Mouse (Mus musculus): ENCODE data around the gene Tmem132e.

Gene Tmem132e

DNA sequence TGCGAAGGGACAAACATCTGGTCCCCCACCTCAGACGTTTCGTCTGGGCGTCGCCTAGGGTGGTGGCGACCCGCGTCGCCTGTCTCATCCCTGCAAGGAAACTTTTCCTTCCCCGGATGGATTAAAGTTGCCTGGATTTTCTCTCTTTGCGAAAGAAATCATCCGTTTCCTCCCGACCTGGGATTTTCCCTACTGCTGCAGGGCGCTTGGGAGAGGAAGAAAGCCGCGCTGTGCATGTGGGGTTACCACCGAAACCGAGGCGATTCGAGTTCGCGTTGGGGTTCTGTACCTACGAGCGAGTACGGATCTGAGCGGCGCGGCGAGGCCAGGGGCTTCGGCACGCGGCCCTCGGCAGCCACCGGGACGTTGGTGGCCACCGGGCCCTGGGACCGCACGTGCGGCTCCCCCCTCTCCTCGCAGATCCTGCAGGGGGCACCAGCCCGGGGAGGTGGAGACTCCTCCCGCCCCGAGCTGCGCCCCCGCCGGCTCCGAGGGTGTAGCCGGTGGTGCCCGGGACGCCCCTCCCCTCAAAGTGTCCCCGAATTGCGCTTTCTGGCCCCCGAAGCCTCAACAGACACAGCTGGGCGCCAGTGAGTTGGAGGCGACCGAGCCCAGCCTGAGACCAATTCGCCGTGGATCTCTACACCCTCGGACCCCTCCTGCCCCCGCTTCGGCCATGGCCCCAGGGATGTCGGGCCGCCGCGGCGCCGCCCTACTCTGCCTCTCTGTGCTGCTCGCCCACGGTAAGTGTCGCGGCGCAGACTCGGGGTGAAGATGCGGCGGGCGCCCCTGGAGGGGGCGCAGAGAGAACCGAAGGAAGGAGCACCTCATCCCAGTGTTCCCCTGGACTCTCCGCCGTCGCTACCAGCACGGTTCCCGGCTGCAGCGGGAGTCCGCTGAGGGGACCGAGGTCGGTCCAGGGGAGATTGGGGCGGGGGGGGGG, at the start of gene Tmem132e:
Tmem132e (plus strand) TSS at position 530 of the 943 bp plus-strand sequence.
- DNase-seq, result no peak

DNA sequence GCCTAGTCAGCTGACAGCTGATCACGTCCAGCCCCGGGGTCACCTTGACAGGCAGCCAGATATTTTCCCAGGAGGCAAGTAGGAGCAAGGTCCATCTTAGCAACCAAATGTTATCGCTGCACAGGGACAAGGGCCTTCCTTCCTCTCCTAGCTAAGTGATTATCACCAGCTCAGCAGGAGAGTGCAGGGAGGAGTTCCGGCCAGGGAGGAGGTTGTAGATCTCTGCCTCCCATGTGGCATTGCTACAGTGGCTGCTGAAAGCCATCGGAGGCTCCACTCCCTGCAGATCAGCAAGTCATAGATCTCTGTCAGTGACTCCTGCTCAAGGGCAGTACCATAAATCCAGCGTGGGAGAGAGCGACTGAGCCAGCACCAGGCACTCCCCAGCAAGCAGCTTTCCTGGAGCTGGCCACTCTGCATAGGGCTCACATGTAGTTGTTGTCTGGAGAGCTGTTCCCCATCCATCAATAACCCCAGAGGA, 48.7 kb upstream of the Tmem132e start:
- peak; percentile 37 for DNase-seq

DNA sequence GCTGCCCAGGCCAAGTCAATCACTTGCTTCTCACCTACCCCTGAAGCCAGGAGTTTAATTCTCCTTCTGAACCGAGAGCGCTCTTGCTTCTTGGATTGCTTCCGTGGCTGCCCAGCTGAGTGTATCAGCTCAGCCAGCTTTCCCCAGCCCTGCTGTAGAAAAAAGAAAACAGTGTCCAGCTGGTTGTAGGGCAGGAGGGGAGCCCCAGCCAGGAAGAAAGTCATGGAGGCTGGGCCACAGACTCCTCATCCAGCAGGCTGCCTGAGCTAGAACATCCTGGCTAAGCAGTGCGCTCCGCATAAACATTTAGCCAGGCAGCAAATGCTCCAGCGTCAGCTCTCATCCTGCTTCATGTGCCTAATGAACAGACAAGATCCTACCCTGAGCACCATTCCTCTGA, 48.3 kb upstream of the Tmem132e start:
- no peak for DNase-seq

DNA sequence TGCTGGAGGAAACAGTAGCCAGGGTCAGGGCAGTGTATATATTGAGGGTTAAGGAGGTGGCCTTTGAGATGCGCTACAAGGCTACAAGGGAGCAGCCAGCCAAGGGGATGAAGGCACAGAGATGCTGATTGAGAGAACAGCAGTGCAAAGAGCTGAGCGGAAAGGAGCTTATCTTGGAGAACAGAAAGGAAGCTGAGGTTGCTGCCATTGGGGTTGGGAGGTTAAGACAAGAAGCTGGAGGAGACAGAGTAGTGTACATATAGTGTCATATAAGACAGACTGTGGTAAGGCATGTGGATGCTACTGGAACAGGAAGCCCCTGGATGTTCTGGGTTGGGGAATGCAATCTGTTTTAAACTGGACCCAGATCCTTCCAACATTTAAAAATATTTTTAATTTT, 47.8 kb upstream of the Tmem132e start:
- DNase-seq, result no peak

DNA sequence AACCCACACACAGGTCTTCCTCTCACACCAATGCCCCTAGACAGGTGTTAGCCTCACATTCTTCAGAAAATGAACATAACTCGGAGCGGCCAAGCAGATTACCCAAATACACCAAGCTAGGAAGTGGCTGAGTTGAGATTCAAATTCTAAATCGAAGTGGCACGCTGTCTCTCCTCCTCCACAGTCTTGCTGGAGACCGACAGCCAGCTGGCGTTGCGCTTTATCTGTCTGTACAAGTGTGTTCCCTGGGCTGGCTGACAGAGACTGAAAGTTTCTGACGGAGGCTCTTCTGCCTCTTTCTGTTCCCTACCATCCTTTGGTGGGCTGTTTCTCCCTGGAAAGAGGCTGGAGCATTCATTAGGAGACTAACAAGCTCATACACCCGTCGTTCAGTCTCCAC, 37.7 kb upstream of the Tmem132e start:
- no peak for DNase-seq

DNA sequence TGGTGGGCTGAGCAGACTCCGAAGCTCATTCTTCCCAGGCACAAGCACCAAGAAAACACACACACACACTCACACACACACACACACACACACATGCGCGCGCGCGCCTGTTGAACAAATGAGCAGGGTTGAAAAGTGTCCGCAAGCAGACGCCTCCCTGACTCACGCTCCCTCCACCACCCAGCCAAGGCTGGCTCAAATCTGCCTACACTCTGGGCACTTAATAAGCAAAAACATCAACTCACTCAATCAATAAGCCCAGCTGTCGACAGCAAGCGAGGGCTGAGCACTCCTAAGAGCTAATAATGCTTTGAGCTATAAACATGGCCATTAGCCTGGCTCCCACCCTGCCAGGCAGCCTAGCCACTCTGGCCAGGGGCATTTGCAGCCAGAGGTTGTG, 18.5 kb upstream of the Tmem132e start:
- DNase-seq, result no peak

DNA sequence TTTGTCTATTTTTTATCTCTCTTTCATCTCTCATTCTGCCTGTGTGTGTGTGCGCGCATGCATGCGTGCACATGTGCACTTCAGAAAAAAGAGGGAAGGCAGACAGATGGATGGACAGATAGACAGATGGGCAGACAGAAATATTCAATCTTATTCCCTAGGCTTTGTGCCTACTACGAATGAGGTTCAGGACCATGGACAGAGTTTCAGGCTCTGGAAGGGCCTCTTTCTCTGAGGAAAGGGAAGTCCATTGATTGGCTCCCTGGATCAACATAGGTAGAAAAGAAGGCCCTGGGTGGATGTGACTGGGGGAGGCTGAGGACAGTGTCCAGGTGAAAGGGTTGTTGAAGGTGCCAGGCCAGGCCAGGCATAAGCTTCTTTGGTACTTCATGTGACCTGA, 17.1 kb upstream of the Tmem132e start:
- DNase-seq, result peak; percentile 9

DNA sequence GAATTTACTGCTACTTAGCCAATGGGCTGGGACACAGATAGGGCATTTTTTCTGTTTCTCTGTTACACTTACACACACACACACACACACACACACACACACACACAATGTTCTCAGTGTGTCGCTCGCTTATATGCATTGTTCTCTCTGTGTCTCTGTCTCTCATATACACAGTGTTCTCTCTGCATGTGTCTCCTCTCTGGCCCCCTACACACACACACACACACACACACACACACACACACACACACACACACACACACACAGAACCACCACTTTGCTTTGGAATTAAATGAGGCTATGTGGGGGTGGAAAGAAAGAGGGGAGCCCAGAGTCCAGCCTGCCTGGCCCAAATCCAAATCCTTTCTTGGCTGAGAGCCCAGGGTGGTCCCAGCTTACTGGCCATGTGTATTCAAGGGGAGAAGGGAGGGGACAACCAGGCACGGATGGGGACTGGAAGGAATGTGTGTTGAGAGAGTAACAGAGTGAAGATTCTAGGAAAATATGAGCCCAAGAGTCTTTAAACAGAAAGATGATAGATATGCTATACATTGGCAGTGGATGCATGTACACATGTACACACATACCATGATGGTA, 8.0 kb upstream of the Tmem132e start:
- peak; percentile 53 for DNase-seq

DNA sequence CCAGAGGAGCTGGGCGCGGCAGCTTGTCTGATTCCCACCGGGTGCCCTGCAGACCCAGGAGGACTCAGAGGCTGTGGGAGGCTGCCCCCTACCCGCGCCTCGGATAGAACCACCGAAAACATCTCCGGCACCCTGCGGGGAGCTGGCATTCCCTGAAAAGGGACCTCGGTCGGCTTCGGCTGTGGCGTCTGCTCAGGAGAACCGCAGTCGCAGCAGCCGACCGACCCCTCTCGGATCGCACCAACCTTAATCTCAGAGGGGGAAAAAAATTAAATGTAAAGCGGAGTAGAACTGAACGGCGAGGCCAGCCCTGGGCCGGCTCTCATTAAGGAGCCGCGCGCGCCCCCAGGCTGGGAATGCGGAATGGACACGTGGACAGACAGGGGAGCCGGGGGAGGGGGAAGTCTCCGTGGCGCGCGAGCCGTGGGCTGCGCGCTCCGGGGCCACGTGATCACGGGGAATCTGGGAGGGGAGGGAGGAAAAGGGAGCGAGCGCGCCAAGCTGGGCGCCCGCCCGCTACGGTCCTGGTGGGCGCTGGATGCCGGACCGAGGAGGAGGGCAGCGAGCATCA, 1.6 kb upstream of the Tmem132e start:
- peak; percentile 42 for DNase-seq

DNA sequence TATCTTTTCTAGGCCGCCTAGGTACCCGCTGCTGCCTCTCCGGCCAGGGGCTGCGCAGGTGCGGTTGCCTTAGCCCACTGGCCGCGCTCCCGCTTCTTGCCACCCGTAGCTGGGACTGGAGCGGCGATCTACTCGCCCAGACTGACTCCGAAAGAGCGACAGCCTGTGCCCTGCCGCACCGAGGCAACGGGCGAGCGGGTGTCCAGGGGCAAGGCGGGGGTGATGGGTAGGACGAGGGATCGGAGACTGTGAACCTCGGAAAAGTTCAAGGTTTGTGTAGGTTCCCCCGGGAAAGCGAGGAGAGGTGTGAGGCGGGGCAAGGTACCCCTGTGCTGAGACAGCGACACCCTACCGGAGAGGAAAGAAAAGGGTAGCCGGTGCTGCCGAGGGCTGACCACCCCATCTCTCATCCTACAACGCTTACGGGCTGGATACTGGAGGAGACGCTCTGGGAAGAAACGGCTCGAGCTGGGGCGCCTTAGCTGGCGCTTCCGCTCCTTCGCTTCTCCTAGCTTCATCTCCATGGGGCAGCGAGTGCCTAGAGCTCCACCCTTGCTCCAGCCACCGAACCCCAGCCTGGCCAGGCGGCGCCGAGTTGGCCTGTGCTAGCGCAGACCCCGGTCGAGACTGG, 874 bp upstream of the Tmem132e start:
- DNase-seq, result no peak

DNA sequence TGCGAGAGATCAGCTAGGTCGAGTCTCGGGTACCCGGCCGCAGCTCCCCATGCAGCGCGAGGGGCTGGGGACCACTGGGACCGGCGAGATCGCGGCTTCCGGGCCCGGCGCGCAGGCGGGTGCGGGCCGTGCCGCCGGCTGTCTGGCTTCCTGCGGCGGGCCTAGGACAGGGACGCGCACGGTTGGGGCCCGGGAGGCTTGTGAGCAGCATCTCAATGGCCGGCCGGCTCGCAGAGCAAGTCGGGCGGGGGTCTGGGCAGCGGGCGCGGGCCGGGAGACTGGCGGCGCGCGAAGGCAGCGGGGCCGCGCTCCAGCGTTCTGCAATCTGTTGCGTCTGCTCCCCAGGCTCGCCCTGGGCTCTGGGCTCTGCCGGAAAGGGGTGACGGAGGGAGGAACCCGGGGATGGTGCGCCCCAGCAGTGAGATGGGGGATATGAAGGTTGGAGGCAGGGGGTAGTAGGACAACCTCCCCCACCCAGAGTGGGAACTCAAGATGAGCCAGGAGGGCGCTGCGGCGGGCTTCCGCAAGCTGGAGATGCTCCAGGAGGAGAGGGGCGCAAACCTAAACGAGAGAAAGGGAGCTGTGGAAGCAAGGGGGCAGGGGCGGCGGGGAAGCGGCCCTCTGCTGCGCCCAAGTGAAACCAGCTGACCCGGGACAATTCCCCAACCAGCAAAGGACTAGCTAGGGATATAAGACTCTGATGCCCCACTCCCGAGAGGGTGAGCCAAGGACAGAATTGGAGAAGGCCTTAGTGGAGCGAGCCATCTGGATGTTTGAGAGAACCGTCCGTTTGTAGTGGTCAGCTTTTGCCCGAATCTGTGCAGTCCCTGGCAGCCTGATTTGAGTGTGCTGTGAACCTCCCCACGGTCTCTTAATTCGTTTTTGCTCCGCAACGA, 944 bp downstream of the Tmem132e start:
- no peak for DNase-seq

DNA sequence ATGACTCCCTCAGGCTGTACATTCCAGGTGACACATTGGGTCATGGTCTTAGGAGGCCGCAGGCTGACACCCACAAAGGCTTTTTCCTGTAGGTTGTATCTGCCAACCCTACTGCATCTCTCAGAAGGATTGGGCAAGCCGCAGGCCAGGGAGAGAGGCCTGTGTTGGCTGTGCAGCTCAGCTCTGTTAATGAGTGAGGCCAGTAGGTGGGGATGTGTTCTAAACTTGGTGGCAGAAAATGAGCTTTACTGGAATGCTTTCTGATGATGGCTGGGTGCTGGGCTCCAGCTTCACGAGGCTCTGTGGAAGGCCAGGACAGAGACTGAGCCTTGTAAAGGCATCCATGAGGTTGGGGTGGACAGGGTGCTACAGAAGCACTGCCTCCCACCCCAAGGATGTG, 3.6 kb downstream of the Tmem132e start:
- no peak for DNase-seq

DNA sequence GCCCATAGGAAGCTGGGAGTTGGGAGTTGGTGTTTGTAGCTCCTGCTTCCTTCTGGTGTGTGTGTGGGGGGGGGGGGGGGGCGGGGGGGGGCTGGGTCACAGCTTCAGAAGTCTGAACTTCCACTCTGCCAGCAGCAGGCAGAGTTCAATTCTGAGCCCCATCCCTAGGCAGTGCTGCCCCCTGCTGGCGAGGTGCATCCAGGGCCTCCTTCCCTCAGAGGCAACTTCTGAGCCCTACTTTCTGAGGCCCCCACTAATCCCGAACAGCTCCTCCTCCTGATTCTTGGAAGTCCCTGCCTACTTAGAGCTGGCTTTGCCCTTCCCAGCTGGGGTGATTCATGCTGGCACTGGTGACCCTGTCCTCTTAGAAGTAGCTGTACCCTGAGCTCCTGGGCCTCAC, 10.9 kb downstream of the Tmem132e start:
- DNase-seq, result peak; percentile 32

DNA sequence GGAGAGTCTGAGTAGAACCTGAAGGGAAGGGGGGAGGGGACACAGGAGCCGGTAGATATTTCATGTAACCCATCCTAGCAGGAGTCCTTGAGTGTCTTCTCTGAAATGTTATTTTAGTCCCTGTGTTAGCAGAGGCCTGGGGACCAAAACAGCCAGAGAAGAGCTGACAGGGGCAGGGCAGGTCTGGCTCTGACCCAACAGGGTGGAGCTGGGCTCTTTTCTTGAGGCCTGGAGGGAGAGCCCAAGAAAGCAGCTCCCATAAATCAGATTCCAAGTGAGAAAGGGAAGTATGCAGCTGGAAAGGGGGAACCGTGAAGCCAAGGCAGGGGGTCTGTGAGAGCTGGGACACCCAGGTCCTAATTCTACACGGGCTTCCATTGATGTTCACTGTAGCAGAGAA, 16.9 kb downstream of the Tmem132e start:
- DNase-seq, result no peak

DNA sequence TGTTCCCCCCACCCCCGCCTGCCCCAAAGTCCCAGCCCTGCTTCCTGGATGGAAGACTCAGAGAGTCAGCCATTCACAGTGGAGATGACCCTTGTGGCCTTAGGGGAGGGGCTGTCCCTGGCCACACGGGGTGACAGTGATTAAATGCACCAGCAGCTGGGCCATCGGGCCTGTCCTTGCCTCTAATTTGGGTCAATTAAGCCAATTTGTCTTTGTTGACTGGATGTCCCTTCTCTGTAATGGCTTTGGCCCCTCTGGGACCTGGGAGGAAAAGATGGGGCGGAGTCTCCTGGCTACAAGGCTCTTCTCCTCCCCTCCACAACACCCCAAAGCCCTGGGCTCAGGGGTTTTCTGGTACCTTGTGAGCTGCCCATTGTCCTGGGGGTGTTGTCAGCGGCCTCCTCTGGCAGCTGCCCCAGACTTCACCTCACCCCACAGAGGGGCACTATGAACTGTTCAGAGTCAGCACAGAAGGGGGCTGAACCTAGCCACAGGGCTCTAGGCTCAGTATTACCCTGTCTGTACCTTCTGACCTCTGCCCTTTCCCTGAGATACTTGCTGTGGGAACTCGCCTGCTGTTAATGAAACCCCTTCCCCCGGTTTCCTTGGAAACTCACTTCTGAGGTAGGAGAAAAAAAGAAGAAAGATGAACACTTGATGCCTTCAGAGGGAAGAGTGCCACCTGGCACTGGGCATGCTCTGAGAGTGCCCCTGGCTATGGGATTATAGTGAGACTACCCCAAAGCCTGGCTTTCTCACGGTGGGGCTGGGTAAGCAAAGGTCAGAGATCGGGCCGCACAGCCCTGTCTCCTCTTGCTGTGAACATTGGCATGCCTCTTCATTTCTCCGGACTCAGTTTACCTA, 17.9 kb downstream of the Tmem132e start:
- DNase-seq, result no peak

DNA sequence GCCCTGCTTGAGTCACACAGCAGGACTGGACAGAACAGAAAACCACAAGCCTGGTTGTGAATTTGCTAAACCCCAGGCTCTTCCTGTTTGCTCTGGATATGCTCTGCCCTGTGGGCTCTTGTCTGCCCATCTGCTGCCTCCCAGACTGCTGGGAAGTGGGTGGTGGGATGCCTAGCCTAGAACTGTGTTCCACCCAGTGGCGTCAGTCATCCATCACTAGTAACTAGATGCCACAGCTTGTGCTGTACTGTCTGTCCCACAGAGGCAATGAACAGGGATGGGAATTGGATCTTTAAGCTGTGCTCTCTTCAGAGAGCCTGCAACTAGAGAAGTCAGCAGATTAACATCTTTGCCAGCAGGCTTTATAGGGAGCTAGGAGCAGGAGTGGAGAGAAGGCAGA, 23.8 kb downstream of the Tmem132e start:
- DNase-seq, result no peak

DNA sequence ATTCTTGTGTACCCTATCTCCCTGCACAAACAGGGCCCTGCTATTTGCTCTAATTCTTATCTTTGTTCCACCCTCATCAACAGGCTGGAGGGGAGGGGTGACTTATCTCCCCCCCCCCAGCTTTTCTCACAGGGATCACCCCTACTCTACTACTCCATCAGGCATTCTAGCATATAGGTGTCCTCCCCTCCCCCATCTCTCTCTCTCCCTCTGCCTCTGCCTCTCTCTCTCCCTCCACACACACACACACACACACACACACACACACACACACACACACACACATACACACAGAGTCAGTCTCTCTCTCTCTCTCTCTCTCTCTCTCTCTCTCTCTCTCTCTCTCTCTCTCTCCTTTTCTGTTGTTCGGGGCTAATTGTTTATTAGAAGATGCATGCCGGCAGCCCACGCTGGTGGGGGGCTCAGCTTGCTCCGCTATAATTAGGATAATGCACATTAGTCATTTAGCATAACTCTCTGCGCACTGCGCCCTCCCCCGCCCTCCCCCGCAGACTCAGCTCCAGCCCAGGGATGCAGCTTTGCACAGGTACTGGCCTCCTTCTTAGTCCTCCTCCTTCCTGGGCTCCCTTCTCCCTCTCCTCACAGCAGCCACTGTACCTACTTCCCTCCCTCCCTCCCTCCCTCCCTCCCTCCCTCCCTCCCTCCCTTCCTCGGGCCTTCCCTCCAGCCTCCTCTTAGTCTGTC, 29.8 kb downstream of the Tmem132e start:
- no peak for DNase-seq

DNA sequence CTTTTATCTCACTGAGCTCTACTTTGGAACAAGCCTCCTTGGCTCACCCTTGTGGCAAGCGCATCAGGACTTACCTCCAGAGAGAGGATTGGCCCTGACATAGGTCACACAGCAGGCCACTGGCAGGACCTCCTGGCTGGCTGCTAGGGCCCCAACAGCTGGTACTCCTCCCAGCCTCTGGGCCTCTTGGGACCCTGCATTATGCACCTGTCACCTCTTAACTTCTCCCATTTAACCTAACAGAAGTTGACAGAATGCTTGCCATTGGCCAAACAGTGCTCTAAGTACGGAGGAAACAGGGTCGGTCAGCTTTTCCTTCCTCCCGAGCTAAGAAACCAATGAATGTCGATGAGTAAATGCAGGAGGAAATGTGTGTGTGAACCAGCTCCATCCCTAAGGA, 33.2 kb downstream of the Tmem132e start:
- DNase-seq, result no peak

DNA sequence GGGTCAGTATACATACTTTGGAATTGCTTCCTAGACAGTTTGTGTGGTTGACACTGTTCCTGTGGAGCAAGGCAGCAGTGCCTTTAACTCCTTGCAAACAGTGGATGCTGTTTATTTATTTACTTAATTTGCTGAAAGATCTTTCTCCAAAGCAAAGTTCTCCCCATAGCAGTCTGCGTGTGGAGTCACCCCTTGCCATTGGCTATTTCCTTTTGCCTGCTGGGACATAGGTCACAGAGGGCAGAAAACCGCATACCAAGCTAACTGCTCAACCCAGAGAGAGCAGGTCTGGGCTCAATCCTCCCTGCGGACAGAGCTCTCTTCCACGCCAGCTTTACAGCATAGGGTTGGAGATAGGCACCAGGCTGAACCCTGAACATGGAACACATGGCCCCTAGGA, 34.8 kb downstream of the Tmem132e start:
- no peak for DNase-seq

DNA sequence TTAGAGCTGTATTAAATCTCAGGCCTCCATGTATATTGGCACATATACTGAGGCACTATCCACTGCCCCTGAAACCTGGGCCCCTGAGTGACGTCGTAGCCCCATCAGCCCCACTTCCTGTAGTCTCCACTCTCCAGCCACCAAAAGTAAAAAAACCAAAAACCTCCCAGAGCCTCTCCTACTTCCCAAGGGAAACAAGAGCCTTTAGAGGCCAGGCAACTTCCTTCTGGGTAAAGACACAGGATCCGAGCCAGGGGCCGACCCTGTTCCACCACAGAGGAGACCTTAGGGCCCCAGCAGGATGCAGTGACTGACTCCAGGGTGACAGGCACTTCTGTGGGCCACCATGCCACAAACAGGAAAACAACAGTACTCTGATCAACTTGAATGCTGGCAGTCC, 40.1 kb downstream of the Tmem132e start:
- no peak for DNase-seq

Data from liver (tissue).